Mouse (Mus musculus) lung, postnatal 0 days (tissue): Measurements from ENCODE around the gene Fbxo48. TPM values are rescaled to one million over a fixed set of nuclear protein-coding genes. Genes with fewer than 3 reads are reported as not detected.

Experiments
- ATAC-seq: fragments of 200-750 bp; cut with Nextera tagmentation; 2 replicates; pipeline ENCODE4 v1.8.0; 2017; ENCODE audit warnings: moderate library complexity
- DNase-seq: peaks from one replicate; pipeline ENCODE4 v3.0.0-alpha.2; 2016; ENCODE audit warnings: low spot score
- H3K27ac ChIP-seq: fragments of 300-500 bp; sonication (generic); 2 replicates; pipeline ENCODE4 v1.5.1; 2014; ENCODE audit warnings: antibody characterized with exemption, mild to moderate bottlenecking, low read length, mixed read lengths
- H3K27me3 ChIP-seq: fragments of 300-500 bp; sonication (generic); replicated peaks from 2 replicates; pipeline ENCODE4 v1.6.1; 2014; ENCODE audit warnings: low read length, mixed read lengths; ENCODE audit not compliant: insufficient read depth
- H3K36me3 ChIP-seq: fragments of 300-500 bp; sonication (generic); 2 replicates; pipeline ENCODE4 v1.6.1; 2014; ENCODE audit warnings: low read length, mixed read lengths; ENCODE audit not compliant: insufficient read depth
- H3K4me1 ChIP-seq: fragments of 300-500 bp; sonication (generic); 2 replicates; pipeline ENCODE4 v1.6.1; 2014; ENCODE audit warnings: antibody characterized with exemption, low read depth, low read length, mixed read lengths; ENCODE audit not compliant: insufficient read depth
- H3K4me2 ChIP-seq: fragments of 300-500 bp; sonication (generic); replicated peaks from 2 replicates; pipeline ENCODE4 v1.6.1; 2014; ENCODE audit warnings: low read depth, mild to moderate bottlenecking, low read length, moderate library complexity, mixed read lengths
- H3K4me3 ChIP-seq: fragments of 300-500 bp; sonication (generic); 2 replicates; pipeline ENCODE4 v1.5.1; 2014; ENCODE audit warnings: low read depth, low read length
- H3K9ac ChIP-seq: fragments of 300-500 bp; sonication (generic); replicated peaks from 2 replicates; pipeline ENCODE4 v1.6.1; 2014; ENCODE audit warnings: low read depth, mild to moderate bottlenecking
- H3K9me3 ChIP-seq: fragments of 300-500 bp; sonication (generic); 2 replicates; pipeline ENCODE4 v1.6.1; 2016; ENCODE audit warnings: low read length, mixed read lengths
- CTCF ChIP-seq: IDR thresholded peaks from 2 replicates; pipeline ENCODE4 v1.5.1; 2016; ENCODE audit warnings: antibody characterized with exemption, mild to moderate bottlenecking
- EP300 ChIP-seq: IDR thresholded peaks from 2 replicates; pipeline ENCODE4 v1.6.1; 2016; ENCODE audit warnings: antibody characterized with exemption, mild to moderate bottlenecking, control low read depth
- WGBS: fragments of 180-500 bp; shearing (Covaris S2); extraction: QIAGEN DNeasy Blood & Tissue Kit; methylation state at CpG from one replicate; pipeline ENCODE4 v1.1.7; 2014; 5-methylcytosine and 5-hydroxymethylcytosine counted together
- polyA plus RNA-seq: library from polyadenylated mRNA; unstranded; fragments of >200 nt; fragmentation: Nextera tagmentation; extraction: Ambion mirVana; gene quantifications from 2 replicates; pipeline ENCODE4 v1.2.1, GENCODE M21; 2015

The Fbxo48 gene
- polyA plus RNA-seq, 1 experiment from 2014 or later = 0.11 TPM

DNA sequence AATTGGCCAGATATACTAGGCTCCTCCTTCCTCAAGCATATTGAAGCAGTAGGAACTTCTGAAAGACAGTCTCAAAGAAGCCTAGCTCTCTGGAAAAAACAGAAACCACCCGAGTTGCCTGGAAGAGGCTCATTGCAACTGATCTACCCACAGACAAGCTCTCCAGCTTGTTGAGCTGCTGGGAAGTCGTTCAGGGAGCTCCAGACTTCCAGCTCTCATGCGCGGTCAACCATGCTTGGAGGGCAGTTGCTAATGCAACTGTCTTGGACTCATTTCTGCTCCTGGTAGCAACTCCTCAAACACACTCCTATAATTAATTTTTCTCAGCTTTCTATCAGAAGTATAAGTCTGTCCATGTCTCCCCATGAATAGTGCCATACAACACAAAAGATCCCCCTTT is 8.2 kb upstream of the Fbxo48 start:
- no peak for ATAC-seq

DNA sequence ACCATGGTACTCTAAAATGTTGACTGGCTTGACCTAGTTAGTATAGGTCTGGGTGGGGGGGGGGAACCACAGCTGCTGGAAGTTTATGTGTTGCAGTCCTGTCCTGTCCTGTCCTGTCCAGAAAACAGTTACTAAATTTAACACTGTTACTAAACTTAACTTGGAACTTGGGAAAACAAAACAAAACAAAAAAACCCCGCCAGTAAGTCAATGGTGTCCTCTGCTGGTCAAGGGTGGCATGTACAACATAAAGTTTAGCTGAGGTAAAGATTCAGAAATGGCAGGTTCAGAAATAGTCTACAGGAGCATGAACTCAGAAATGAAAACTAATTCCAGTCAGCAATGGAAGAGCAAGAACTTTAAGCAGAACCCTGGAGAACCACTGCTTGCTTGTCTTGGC is 2.4 kb upstream of the Fbxo48 start:
- no peak for ATAC-seq
- Histone ChIP-seq H3K36me3 (no peaks in the 10 kb centered on the region), H3K4me1 (peaks cover 7% of the 10 kb centered on the region; the same call in 1 of the 2 replicates), H3K4me2 (no peak overlapping the region), H3K9me3 (no peaks in the 10 kb centered on the region), H3K9ac (no peak overlapping the region), H3K27ac (no peak overlapping the region), H3K4me3 (no peak overlapping the region), H3K27me3 (no peaks in the 10 kb centered on the region)
- TF ChIP-seq EP300 = 0 out of 2 replicates have a peak, but pooled peaks have one; percentile 35
- TF ChIP-seq CTCF = peak; percentile 94
- whole genome bisulfite sequencing = 17% methylated on average over 1 of the region's 1 CpGs
- DNase-seq = peak; percentile 76

More for the DNA sequence above, 8.2 kb upstream of the Fbxo48 start:
- H3K4me2 ChIP-seq = no peak overlapping the region
- H3K9me3 ChIP-seq = no peaks in the 10 kb centered on the region
- DNase-seq = no peak
- no peak overlapping the region for H3K4me3 ChIP-seq
- no peaks in the 10 kb centered on the region for H3K4me1 ChIP-seq
- no peak overlapping the region for H3K9ac ChIP-seq
- TF ChIP-seq EP300 (no peak), CTCF (no peak)
- no peak overlapping the region for H3K27ac ChIP-seq
- 76% methylated on average over 4 of the region's 4 CpGs for WGBS
- H3K36me3 ChIP-seq = no peaks in the 10 kb centered on the region
- no peaks in the 10 kb centered on the region for H3K27me3 ChIP-seq

DNA sequence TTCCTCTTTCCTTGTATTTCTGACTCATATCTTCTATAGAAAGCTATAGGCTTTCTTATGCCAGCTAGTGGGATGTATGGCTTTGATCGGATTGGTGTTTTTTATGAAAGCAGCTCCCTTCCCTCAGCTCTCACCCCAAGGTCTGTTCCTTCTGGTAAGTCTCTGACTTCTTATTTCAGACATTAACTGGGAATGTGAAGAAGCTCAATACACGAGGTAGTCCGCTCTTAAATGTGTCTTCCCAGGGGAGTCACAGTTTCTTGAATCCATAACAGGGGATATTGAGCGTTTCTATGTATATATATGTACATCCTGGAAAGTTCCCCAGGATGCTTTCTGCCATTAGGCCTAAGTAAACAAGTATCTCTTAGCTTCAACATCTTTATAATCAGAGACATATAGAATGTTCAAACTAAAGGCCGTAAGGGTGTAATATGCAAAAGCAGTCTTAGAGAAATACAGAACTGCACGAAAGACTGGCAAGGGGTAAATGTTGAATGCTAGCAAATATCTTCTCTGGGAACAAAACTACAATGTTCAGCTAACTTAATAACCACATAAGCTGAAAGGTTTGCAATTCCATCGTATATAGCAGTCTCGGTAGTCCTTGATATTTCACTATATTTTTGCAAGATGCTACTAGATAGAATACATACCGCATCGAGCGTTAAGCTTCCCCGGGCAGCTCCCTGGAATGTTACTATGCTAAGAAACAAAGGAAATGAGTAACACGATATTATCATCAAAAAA is 774 bp upstream of the Fbxo48 start:
- ATAC-seq = peak; percentile 4; the same call in 1 of the 2 replicates
- Histone ChIP-seq H3K4me2 (peak overlapping the region; percentile 44), H3K4me1 (peaks cover 7% of the 10 kb centered on the region; the same call in 1 of the 2 replicates), H3K9me3 (no peaks in the 10 kb centered on the region), H3K4me3 (peak overlapping the region; percentile 30), H3K36me3 (no peaks in the 10 kb centered on the region), H3K27ac (no peak overlapping the region), H3K9ac (no peak overlapping the region), H3K27me3 (no peaks in the 10 kb centered on the region)
- DNase-seq = no peak
- WGBS = 23% methylated on average over 13 of the region's 13 CpGs
- TF ChIP-seq CTCF (no peak), EP300 (no peak)

DNA sequence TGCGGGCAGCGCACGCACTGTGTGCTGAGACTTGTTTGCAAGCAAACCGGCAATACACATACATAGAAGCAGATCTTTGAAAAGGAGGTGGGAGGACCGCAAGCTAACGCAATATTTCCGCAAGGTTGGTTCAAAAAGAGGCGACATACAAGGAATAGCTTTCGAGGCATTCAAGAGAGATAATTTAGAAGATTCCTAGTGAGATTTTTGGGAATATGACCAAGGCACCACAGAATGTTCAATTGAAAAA is 511 bp downstream of the Fbxo48 start:
- H3K27ac ChIP-seq = no peak overlapping the region

DNA sequence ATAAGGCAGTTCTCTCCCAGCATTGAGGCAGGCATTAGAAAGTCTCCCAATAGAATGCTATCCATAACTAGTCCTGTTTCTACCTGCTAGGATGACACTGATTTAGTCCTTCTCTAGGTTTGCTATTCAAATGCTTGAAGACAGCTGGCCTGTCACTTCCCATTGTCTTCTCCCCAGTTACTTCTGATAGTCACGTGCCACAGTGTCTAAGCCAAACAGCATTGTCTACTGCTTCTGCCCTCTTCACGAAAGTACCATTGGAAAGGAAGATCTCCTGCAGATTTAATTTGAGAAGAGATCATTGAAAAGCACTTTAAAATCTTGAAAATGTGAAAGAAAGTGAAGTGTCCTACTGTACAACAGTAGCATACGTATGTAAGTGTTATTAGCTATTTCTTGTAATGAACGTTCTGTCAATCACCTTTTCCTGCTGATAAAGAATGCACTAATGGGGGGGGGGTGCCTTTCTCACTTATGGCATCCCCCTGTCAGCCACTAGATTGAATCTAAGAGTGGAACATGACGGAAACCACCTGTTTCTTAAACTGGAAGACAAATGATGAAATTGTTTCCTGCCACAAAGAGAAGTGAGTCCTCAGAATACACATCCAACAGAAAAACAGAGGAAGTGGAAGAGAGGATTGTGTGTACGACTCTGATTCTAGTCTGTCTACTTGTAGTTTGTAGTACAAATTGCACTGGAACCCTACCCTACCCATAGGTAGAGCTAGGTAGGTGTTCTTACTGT is 5.1 kb downstream of the Fbxo48 start:
- Histone ChIP-seq H3K4me3 (no peak overlapping the region), H3K36me3 (no peaks in the 10 kb centered on the region), H3K27ac (no peak overlapping the region), H3K9me3 (no peaks in the 10 kb centered on the region), H3K4me1 (peaks cover 4% of the 10 kb centered on the region; the same call in 1 of the 2 replicates), H3K27me3 (no peaks in the 10 kb centered on the region), H3K9ac (no peak overlapping the region), H3K4me2 (no peak overlapping the region)
- 70% methylated on average over 6 of the region's 6 CpGs for WGBS
- TF ChIP-seq EP300 (no peak), CTCF (no peak)
- no peak for ATAC-seq
- peak; percentile 35 for DNase-seq

More for the DNA sequence above, 511 bp downstream of the Fbxo48 start:
- TF ChIP-seq CTCF (no peak), EP300 (no peak)
- ATAC-seq (no peak), DNase-seq (no peak)
- peaks cover 7% of the 10 kb centered on the region; the same call in 1 of the 2 replicates for H3K4me1 ChIP-seq
- peak overlapping the region; percentile 49 for H3K4me3 ChIP-seq
- WGBS = 5% methylated on average over 9 of the region's 9 CpGs
- no peak overlapping the region for H3K9ac ChIP-seq
- H3K27me3 ChIP-seq = no peaks in the 10 kb centered on the region
- peak overlapping the region; percentile 69 for H3K4me2 ChIP-seq
- H3K36me3 ChIP-seq = no peaks in the 10 kb centered on the region
- no peaks in the 10 kb centered on the region for H3K9me3 ChIP-seq

DNA sequence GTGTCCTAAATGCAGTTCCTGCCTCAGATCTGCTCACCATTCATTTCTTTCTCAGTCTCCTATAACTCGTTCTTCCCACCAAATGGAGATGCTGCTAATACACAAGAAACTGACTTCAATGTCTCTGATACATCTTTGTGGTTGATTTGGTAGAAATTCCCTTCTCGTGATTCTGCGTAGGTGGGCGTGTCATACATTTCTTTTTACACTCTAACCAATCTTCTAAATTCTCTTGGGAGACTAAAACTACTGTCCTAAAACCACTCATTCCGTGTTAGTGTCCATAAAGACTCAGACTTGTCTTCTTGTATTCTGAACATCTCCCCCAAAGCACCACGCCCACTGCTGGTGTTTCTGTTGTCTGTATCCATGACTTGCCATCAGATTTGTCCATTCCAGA is 5.9 kb downstream of the Fbxo48 start:
- Histone ChIP-seq H3K4me2 (no peak overlapping the region), H3K4me3 (no peak overlapping the region), H3K9ac (no peak overlapping the region), H3K9me3 (no peaks in the 10 kb centered on the region), H3K27me3 (no peaks in the 10 kb centered on the region), H3K27ac (no peak overlapping the region), H3K36me3 (no peaks in the 10 kb centered on the region), H3K4me1 (no peaks in the 10 kb centered on the region)
- 88% methylated on average over 6 of the region's 6 CpGs for WGBS
- DNase-seq (no peak), ATAC-seq (no peak)
- TF ChIP-seq CTCF (no peak), EP300 (no peak)
